Mouse (Mus musculus) embryonic facial prominence, embryonic 15.5 days (tissue): ENCODE data around the gene Ms4a5. TPM values are rescaled to one million over a fixed set of nuclear protein-coding genes. Genes with fewer than 3 reads are reported as not detected.

Source experiments
- polyA plus RNA-seq: library from polyadenylated mRNA; unstranded; fragments of >200 nt; fragmentation: Nextera tagmentation; extraction: Ambion mirVana; gene quantifications from 2 replicates; pipeline ENCODE4 v1.2.1, GENCODE M21; 2015

The Ms4a5 gene
- polyA plus RNA-seq, 1 experiment from 2014 or later = not detected

Other genes with a start within 250 kb of the Ms4a5 start
- gene Ms4a8a, start 202.8 kb downstream of the Ms4a5 start, polyA plus RNA-seq = not detected in 2 replicates
- gene 1700017D01Rik, start 153.0 kb downstream of the Ms4a5 start, polyA plus RNA-seq = not detected in 2 replicates
- gene 1700025F22Rik, start 118.6 kb downstream of the Ms4a5 start, polyA plus RNA-seq = not detected in 2 replicates
- not detected in 2 replicates for gene Ms4a13, start 87.1 kb downstream of the Ms4a5 start, polyA plus RNA-seq
- gene Ms4a12, start 51.4 kb downstream of the Ms4a5 start, polyA plus RNA-seq = not detected in 2 replicates
- not detected in 2 replicates for gene Ms4a1, start 17.6 kb downstream of the Ms4a5 start, polyA plus RNA-seq
- gene Ms4a14, start 30.6 kb upstream of the Ms4a5 start, polyA plus RNA-seq = 0.08 and 0.17 TPM in 2 replicates
- 11.1 and 11.2 TPM in 2 replicates for gene Ms4a7, start 52.3 kb upstream of the Ms4a5 start, polyA plus RNA-seq
- 10.3 and 13.0 TPM in 2 replicates for gene Ms4a4a, start 91.7 kb upstream of the Ms4a5 start, polyA plus RNA-seq
- gene Ms4a4c, start 120.9 kb upstream of the Ms4a5 start, polyA plus RNA-seq = 1.1 and 1.8 TPM in 2 replicates
- gene Ms4a4b, start 159.7 kb upstream of the Ms4a5 start, polyA plus RNA-seq = not detected in 2 replicates
- gene Ms4a6c, start 185.5 kb upstream of the Ms4a5 start, polyA plus RNA-seq = 10.0 and 12.5 TPM in 2 replicates
- 0.12 TPM in 1 of 2 replicates, not detected in the other for gene Gm8369, start 202.1 kb upstream of the Ms4a5 start, polyA plus RNA-seq
- 9.2 and 9.6 TPM in 2 replicates for gene Ms4a6b, start 232.6 kb upstream of the Ms4a5 start, polyA plus RNA-seq